Mouse (Mus musculus): ENCODE measurements around the gene Lgr5. TPM values are rescaled to one million over a fixed set of nuclear protein-coding genes. Genes with fewer than 3 reads are reported as not detected.

Lgr5 gene
- polyA plus RNA-seq, 1 experiment from 2014 or later: 2.3 TPM

DNA sequence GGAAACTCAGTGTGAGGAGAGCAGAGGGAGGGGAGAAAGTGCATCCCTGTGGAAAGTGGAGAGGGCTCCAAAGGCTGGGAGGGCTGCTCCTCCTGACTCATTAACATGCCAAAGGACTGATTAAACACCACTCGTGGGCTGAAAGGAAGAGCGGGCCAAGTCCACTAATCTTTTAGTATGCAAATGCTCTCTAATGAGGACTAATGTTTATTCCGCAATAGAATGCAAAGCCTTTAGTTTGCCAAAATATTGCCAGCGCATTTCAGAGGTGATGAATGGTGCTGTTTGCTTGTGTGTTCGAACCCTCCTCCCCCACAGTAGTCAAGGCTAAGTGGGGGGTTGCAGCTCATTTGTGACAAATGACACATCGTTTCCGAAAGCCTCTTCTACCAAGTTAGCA is 118.5 kb downstream of the Lgr5 start:
- Histone ChIP-seq H3K4me2 (ENCODE audit: low read depth, low read length) (no peak overlapping the region), H3K9me3 (ENCODE audit: control insufficient read depth, low read length) (no peaks in the 10 kb centered on the region), H3K27ac (ENCODE audit: low read length) (no peak overlapping the region), H3K4me3 (ENCODE audit: low read length) (no peak overlapping the region), H3K9ac (ENCODE audit: low read length) (no peak overlapping the region), H3K4me1 (replicated peaks; ENCODE audit: control insufficient read depth, insufficient read depth, low read length) (no peaks in the 10 kb centered on the region; the same call in 1 of the 2 replicates), H3K27me3 (ENCODE audit: control insufficient read depth, insufficient read depth, low read depth, low read length) (no peaks in the 10 kb centered on the region), H3K36me3 (ENCODE audit: control insufficient read depth, insufficient read depth, low read length) (no peaks in the 10 kb centered on the region)
- ATAC-seq (ENCODE audit: low read depth): peak; percentile 47; the same call in 1 of the 2 replicates
- 32% methylated on average over 7 of the region's 7 CpGs for WGBS

DNA sequence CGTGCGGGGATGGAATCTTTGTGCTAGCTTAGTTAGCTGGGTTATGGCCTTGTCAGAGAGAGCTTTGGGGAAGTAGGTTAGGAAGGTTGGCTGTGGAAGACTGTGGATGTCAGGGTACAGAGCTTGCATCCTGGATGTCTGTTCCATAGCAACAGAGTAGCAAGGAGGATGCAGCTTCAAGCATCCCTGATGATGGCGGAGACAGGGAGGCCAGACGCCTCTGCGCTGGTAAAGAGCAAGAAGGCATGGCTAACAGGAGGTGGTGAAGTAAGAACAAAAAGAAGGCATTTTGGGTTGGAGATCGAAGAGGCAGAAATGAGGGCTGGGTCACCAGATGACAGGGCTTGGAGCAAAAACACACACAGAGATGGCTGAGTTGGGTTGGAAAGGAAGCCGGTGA is 118.9 kb downstream of the Lgr5 start:
- WGBS: 64% methylated on average over 7 of the region's 7 CpGs
- no peak for ATAC-seq (ENCODE audit: low read depth)
- Histone ChIP-seq H3K4me1 (replicated peaks; ENCODE audit: control insufficient read depth, insufficient read depth, low read length) (no peaks in the 10 kb centered on the region; the same call in 1 of the 2 replicates), H3K9me3 (ENCODE audit: control insufficient read depth, low read length) (no peaks in the 10 kb centered on the region), H3K36me3 (ENCODE audit: control insufficient read depth, insufficient read depth, low read length) (no peaks in the 10 kb centered on the region), H3K4me3 (ENCODE audit: low read length) (no peak overlapping the region), H3K4me2 (ENCODE audit: low read depth, low read length) (no peak overlapping the region), H3K9ac (ENCODE audit: low read length) (no peak overlapping the region), H3K27ac (ENCODE audit: low read length) (no peak overlapping the region), H3K27me3 (ENCODE audit: control insufficient read depth, insufficient read depth, low read depth, low read length) (no peaks in the 10 kb centered on the region)

DNA sequence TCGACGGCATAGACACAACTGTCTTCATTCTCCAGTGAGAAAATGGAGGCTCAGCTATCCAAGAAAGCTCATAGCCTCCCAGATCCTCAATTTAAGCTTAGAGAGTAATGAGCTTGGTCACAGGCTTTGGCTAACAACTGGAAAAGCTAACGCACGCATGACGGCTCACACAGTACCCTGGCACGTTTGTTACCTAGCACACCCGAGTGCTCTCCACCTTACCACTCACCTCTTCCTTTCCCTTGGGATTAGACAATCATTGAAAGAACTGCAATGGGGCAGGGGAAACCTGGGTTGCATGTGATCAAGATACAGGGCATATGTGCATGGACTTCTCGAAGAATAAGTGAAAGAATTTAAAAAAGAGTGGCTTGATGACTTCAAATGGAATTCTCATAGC is 119.6 kb downstream of the Lgr5 start:
- Histone ChIP-seq H3K4me3 (ENCODE audit: low read length) (no peak overlapping the region), H3K4me2 (ENCODE audit: low read depth, low read length) (no peak overlapping the region), H3K4me1 (replicated peaks; ENCODE audit: control insufficient read depth, insufficient read depth, low read length) (no peaks in the 10 kb centered on the region; the same call in 1 of the 2 replicates), H3K9me3 (ENCODE audit: control insufficient read depth, low read length) (no peaks in the 10 kb centered on the region), H3K27me3 (ENCODE audit: control insufficient read depth, insufficient read depth, low read depth, low read length) (no peaks in the 10 kb centered on the region), H3K27ac (ENCODE audit: low read length) (no peak overlapping the region), H3K36me3 (ENCODE audit: control insufficient read depth, insufficient read depth, low read length) (no peaks in the 10 kb centered on the region), H3K9ac (ENCODE audit: low read length) (no peak overlapping the region)
- 87% methylated on average over 8 of the region's 8 CpGs for WGBS
- no peak for ATAC-seq (ENCODE audit: low read depth)

DNA sequence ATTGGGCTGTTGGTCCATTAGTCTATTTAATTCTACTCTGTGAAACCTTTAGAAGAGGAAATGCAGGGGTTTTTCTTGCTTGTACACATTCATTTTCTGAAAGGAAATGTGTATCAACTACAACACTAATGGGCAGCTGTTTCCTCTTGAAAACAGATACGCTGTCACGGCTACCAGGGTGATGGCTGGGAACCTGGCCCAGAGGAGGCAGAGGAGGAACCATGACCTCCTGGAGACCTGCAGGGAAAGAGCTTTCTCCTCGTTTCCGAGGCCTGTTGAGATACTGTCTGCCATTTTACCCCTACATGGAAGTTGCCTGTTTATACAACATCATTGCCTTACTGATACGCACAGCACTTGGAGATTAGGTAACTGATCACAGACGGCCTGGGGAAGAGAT is 121.8 kb downstream of the Lgr5 start:
- Histone ChIP-seq H3K9me3 (ENCODE audit: control insufficient read depth, low read length) (no peaks in the 10 kb centered on the region), H3K36me3 (ENCODE audit: control insufficient read depth, insufficient read depth, low read length) (no peaks in the 10 kb centered on the region), H3K4me2 (ENCODE audit: low read depth, low read length) (no peak overlapping the region), H3K27ac (ENCODE audit: low read length) (no peak overlapping the region), H3K4me3 (ENCODE audit: low read length) (no peak overlapping the region), H3K9ac (ENCODE audit: low read length) (no peak overlapping the region), H3K27me3 (ENCODE audit: control insufficient read depth, insufficient read depth, low read depth, low read length) (no peaks in the 10 kb centered on the region), H3K4me1 (replicated peaks; ENCODE audit: control insufficient read depth, insufficient read depth, low read length) (peaks cover 2% of the 10 kb centered on the region)
- ATAC-seq (ENCODE audit: low read depth): no peak; the same call in 1 of the 2 replicates
- WGBS: 45% methylated on average over 6 of the region's 6 CpGs

DNA sequence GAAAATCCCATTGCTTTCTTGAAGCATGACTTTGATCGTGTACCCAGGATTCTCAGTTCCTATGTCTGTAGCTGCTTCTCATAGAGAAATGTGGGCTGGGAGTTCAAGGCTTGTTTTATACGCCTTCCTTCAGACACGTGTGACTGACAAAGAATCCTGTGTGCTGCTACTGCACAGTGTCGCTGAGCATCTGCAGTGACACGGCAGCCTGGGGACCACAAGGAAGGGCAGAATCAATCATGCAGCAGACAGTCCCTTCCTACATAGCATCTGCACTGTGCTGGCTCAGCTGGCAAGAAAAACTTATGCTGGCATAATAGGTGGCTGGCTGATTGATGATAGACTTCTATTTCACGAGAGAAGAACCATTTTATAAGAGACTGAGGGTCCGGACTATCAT is 122.5 kb downstream of the Lgr5 start:
- Histone ChIP-seq H3K9ac (ENCODE audit: low read length) (no peak overlapping the region), H3K4me3 (ENCODE audit: low read length) (no peak overlapping the region), H3K4me2 (ENCODE audit: low read depth, low read length) (no peak overlapping the region), H3K9me3 (ENCODE audit: control insufficient read depth, low read length) (no peaks in the 10 kb centered on the region), H3K27me3 (ENCODE audit: control insufficient read depth, insufficient read depth, low read depth, low read length) (no peaks in the 10 kb centered on the region), H3K27ac (ENCODE audit: low read length) (no peak overlapping the region), H3K4me1 (replicated peaks; ENCODE audit: control insufficient read depth, insufficient read depth, low read length) (peaks cover 2% of the 10 kb centered on the region), H3K36me3 (ENCODE audit: control insufficient read depth, insufficient read depth, low read length) (no peaks in the 10 kb centered on the region)
- WGBS: 52% methylated on average over 7 of the region's 7 CpGs
- ATAC-seq (ENCODE audit: low read depth): no peak

DNA sequence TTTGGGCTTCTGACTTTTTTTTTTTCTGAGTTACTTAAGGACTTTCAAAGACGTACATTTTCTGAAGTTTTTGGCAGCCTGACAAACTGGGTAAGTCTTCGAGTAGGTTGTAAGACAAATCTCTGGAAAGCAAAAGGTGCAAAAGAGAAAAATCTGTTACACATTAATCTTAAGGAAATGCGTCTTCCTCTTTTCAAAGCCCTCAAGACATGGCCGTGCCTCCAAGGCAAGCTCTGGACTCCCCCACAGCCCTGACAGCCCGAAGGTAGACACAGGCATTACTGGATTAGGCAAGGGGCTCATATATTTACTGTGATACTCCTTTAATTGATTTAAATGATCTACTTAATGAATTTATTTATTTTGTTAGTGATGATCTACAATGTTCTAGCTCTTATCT is 124.9 kb downstream of the Lgr5 start:
- 21% methylated on average over 5 of the region's 5 CpGs for WGBS
- Histone ChIP-seq H3K4me3 (ENCODE audit: low read length) (no peak overlapping the region), H3K27me3 (ENCODE audit: control insufficient read depth, insufficient read depth, low read depth, low read length) (no peaks in the 10 kb centered on the region), H3K27ac (ENCODE audit: low read length) (no peak overlapping the region), H3K9me3 (ENCODE audit: control insufficient read depth, low read length) (no peaks in the 10 kb centered on the region), H3K9ac (ENCODE audit: low read length) (no peak overlapping the region), H3K4me1 (replicated peaks; ENCODE audit: control insufficient read depth, insufficient read depth, low read length) (peaks cover 2% of the 10 kb centered on the region; the same call in 1 of the 2 replicates), H3K4me2 (ENCODE audit: low read depth, low read length) (no peak overlapping the region), H3K36me3 (ENCODE audit: control insufficient read depth, insufficient read depth, low read length) (no peaks in the 10 kb centered on the region)
- peak; percentile 51; the same call in 1 of the 2 replicates for ATAC-seq (ENCODE audit: low read depth)

DNA sequence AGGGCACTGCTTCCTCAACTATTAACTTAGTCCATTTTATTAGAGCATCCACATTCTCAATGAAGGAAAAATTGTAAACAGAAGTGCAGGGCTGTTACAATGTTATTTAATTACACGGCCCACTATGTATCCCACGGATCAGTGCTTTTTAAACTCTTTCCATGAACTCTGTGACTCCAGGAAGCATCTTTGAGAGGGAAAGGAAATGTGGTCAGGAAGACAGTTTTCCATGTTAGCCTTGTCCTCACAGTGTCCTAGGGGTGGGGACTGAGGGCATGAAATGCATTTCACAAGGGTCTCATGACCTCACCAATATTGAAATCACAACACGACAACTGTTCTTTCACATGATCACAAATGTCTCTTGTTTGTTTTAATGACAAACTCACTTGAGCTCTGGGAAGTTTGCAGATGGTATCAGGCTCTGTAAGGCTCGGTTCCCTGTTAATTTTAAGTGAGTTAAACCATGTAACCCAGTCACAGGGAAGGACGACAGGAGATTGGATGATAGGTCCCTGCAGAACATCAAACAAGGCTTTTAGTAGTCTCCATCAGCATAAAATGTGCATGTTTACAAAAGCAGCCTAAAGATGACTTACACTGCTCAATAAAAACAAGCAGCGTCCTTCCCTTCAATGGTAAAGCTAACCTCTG is 130.1 kb downstream of the Lgr5 start:
- H3K4me1 ChIP-seq (replicated peaks; ENCODE audit: control insufficient read depth, insufficient read depth, low read length): peaks cover 2% of the 10 kb centered on the region; the same call in 1 of the 2 replicates
- H3K36me3 ChIP-seq (ENCODE audit: control insufficient read depth, insufficient read depth, low read length): no peaks in the 10 kb centered on the region
- no peak overlapping the region for H3K4me2 ChIP-seq (ENCODE audit: low read depth, low read length)
- no peaks in the 10 kb centered on the region for H3K9me3 ChIP-seq (ENCODE audit: control insufficient read depth, low read length)
- no peak overlapping the region for H3K9ac ChIP-seq (ENCODE audit: low read length)
- no peak overlapping the region for H3K4me3 ChIP-seq (ENCODE audit: low read length)
- H3K27me3 ChIP-seq (ENCODE audit: control insufficient read depth, insufficient read depth, low read depth, low read length): no peaks in the 10 kb centered on the region
- no peak for ATAC-seq (ENCODE audit: low read depth)
- H3K27ac ChIP-seq (ENCODE audit: low read length): no peak overlapping the region
- 41% methylated on average over 6 of the region's 6 CpGs for WGBS

DNA sequence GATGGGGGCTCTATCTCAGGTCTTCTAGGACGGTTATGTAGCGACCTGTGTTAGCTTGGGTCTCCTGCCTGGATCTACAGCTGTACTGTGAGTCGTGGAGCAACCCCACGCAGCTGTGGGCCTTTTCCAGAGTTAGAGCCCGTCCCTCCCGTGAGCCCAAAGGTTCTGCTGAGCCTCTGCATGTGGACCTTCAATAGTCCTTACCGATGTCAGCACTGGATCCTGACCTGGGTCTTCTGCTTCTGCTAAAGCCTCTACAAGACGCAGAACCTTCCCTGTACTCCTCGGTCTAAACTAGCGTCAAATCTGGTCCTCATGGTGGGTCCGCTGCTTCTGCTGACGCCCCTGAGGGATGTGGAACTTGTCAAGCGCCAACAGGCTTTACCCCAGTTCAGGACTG is 139.0 kb downstream of the Lgr5 start:
- H3K9ac ChIP-seq (ENCODE audit: low read length): no peak overlapping the region
- no peak overlapping the region for H3K4me2 ChIP-seq (ENCODE audit: low read depth, low read length)
- no peak overlapping the region for H3K4me3 ChIP-seq (ENCODE audit: low read length)
- no peak for ATAC-seq (ENCODE audit: low read depth)
- H3K36me3 ChIP-seq (ENCODE audit: control insufficient read depth, insufficient read depth, low read length): no peaks in the 10 kb centered on the region
- H3K4me1 ChIP-seq (replicated peaks; ENCODE audit: control insufficient read depth, insufficient read depth, low read length): no peaks in the 10 kb centered on the region
- H3K27me3 ChIP-seq (ENCODE audit: control insufficient read depth, insufficient read depth, low read depth, low read length): no peaks in the 10 kb centered on the region
- WGBS: 87% methylated on average over 13 of the region's 13 CpGs
- H3K9me3 ChIP-seq (ENCODE audit: control insufficient read depth, low read length): no peaks in the 10 kb centered on the region
- H3K27ac ChIP-seq (ENCODE audit: low read length): no peak overlapping the region

DNA sequence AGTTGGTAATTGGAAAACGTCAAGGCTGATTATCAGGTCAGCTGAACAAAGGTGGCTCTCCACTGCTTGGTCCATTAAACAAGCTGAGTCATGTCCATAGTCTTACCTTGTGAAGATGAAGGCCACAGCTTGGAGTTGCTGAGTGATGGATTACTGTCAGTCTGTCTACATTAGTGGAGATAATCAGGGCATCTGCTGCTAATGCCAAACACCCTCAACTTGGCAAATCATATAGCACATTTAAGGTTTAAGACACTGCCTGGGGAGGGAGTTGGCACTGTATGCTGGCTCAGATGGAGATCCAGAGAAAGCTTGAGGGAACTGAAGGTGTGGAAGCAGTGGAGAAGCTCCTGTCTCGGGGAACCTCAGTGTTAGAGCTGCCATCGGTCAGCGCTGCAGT is 150.3 kb downstream of the Lgr5 start:
- Histone ChIP-seq H3K36me3 (ENCODE audit: control insufficient read depth, insufficient read depth, low read length) (peaks cover 6% of the 10 kb centered on the region), H3K4me3 (ENCODE audit: low read length) (no peak overlapping the region), H3K27me3 (ENCODE audit: control insufficient read depth, insufficient read depth, low read depth, low read length) (no peaks in the 10 kb centered on the region), H3K4me1 (replicated peaks; ENCODE audit: control insufficient read depth, insufficient read depth, low read length) (no peaks in the 10 kb centered on the region), H3K9ac (ENCODE audit: low read length) (no peak overlapping the region), H3K27ac (ENCODE audit: low read length) (no peak overlapping the region), H3K9me3 (ENCODE audit: control insufficient read depth, low read length) (no peaks in the 10 kb centered on the region), H3K4me2 (ENCODE audit: low read depth, low read length) (no peak overlapping the region)
- 79% methylated on average over 4 of the region's 4 CpGs for WGBS
- ATAC-seq (ENCODE audit: low read depth): no peak

DNA sequence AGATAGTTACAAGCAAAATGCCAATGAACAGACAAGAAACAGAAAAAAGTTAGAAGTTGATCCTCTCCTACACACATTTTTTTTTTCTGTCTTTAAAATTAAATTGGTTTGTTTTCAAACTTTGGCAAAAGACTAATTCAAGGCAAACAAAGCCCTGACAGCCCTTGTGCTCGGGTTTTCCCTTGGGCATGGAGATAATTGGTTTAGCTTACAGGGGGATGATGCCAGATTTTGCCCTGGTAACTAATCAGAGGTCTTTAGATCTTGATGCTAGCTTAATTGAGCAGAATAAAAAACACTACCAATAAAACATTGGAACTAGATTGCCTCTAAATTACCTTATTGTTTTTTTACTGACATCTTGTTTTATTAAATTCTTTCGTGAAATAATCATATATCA is 162.2 kb downstream of the Lgr5 start:
- no peaks in the 10 kb centered on the region for H3K4me1 ChIP-seq (replicated peaks; ENCODE audit: control insufficient read depth, insufficient read depth, low read length)
- H3K4me3 ChIP-seq (ENCODE audit: low read length): no peak overlapping the region
- H3K4me2 ChIP-seq (ENCODE audit: low read depth, low read length): no peak overlapping the region
- H3K9me3 ChIP-seq (ENCODE audit: control insufficient read depth, low read length): no peaks in the 10 kb centered on the region
- H3K36me3 ChIP-seq (ENCODE audit: control insufficient read depth, insufficient read depth, low read length): peaks cover 34% of the 10 kb centered on the region
- 70% methylated on average over 2 of the region's 2 CpGs for WGBS
- H3K9ac ChIP-seq (ENCODE audit: low read length): no peak overlapping the region
- no peaks in the 10 kb centered on the region for H3K27me3 ChIP-seq (ENCODE audit: control insufficient read depth, insufficient read depth, low read depth, low read length)
- H3K27ac ChIP-seq (ENCODE audit: low read length): no peak overlapping the region
- ATAC-seq (ENCODE audit: low read depth): no peak

Data from lung, embryonic 16.5 days (tissue).